Mouse (Mus musculus) left cerebral cortex, postnatal 14 days (tissue): ENCODE data around the gene Atrnl1. TPM values are rescaled to one million over a fixed set of nuclear protein-coding genes. Genes with fewer than 3 reads are reported as not detected.

Experiments
- microRNA-seq, 2 experiments: library from miRNA; unstranded; fragments of <30 nt; microRNA quantifications; one replicate each; pipeline ENCODE4 v1.2.0; 2022
- total RNA-seq, 2 experiments: library from RNA; stranded (reverse); gene quantifications; 2 replicates each; pipeline ENCODE4 v1.2.3; 2021

Atrnl1 gene
- total RNA-seq, 2 experiments from 2014 or later = 110 to 123 TPM

Small RNAs within 50 kb of the gene (microRNA-seq; reads per million reads assigned to microRNA genes)
- 0.26 to 1.0 reads per million in 2 experiments for gene Mir5623

Other genes with a start within 250 kb of the Atrnl1 start
- 10 to 100 TPM; 15.8 to 17.5 TPM for gene Trub1, start 158.1 kb upstream of the Atrnl1 start, total RNA-seq